Mouse (Mus musculus): ENCODE results near the gene Agbl4. TPM values are rescaled to one million over a fixed set of nuclear protein-coding genes. Genes with fewer than 3 reads are reported as not detected.

Agbl4 gene
- polyA plus RNA-seq, 1 experiment from 2014 or later: 0.97 TPM

- H3K9me3 ChIP-seq (ENCODE audit: control insufficient read depth, low read length): no peaks in the 10 kb centered on the region
- H3K4me1 ChIP-seq (replicated peaks; ENCODE audit: control insufficient read depth, insufficient read depth, low read length): no peaks in the 10 kb centered on the region
- H3K9ac ChIP-seq (ENCODE audit: low read length): no peak overlapping the region
- H3K27ac ChIP-seq (ENCODE audit: low read length): no peak overlapping the region
- H3K36me3 ChIP-seq (ENCODE audit: control insufficient read depth, insufficient read depth, low read length): no peaks in the 10 kb centered on the region
- 70% methylated on average over 4 of the region's 4 CpGs for WGBS
- no peak overlapping the region for H3K4me3 ChIP-seq (ENCODE audit: low read length)
- ATAC-seq (ENCODE audit: low read depth): no peak
- no peaks in the 10 kb centered on the region for H3K27me3 ChIP-seq (ENCODE audit: control insufficient read depth, insufficient read depth, low read depth, low read length)
- H3K4me2 ChIP-seq (ENCODE audit: low read depth, low read length): no peak overlapping the region
These were observed 935.4 kb downstream of the Agbl4 start for GRCm38 (mm10) chr4:111332864-111333263.

- no peaks in the 10 kb centered on the region for H3K36me3 ChIP-seq (ENCODE audit: control insufficient read depth, insufficient read depth, low read length)
- H3K4me1 ChIP-seq (replicated peaks; ENCODE audit: control insufficient read depth, insufficient read depth, low read length): no peaks in the 10 kb centered on the region
- 65% methylated on average over 4 of the region's 4 CpGs for WGBS
- no peak overlapping the region for H3K4me2 ChIP-seq (ENCODE audit: low read depth, low read length)
- H3K27ac ChIP-seq (ENCODE audit: low read length): no peak overlapping the region
- no peaks in the 10 kb centered on the region for H3K9me3 ChIP-seq (ENCODE audit: control insufficient read depth, low read length)
- H3K27me3 ChIP-seq (ENCODE audit: control insufficient read depth, insufficient read depth, low read depth, low read length): no peaks in the 10 kb centered on the region
- no peak overlapping the region for H3K4me3 ChIP-seq (ENCODE audit: low read length)
- ATAC-seq (ENCODE audit: low read depth): no peak
- no peak overlapping the region for H3K9ac ChIP-seq (ENCODE audit: low read length)
These were observed 952.5 kb downstream of the Agbl4 start for GRCm38 (mm10) chr4:111349965-111350364.

- ATAC-seq (ENCODE audit: low read depth): 0 out of 2 replicates have a peak, but pooled peaks have one; percentile 31
- H3K9ac ChIP-seq (ENCODE audit: low read length): no peak overlapping the region
- no peaks in the 10 kb centered on the region for H3K4me1 ChIP-seq (replicated peaks; ENCODE audit: control insufficient read depth, insufficient read depth, low read length)
- H3K36me3 ChIP-seq (ENCODE audit: control insufficient read depth, insufficient read depth, low read length): no peaks in the 10 kb centered on the region
- WGBS: 53% methylated on average over 6 of the region's 6 CpGs
- H3K27ac ChIP-seq (ENCODE audit: low read length): no peak overlapping the region
- H3K9me3 ChIP-seq (ENCODE audit: control insufficient read depth, low read length): no peaks in the 10 kb centered on the region
- H3K4me3 ChIP-seq (ENCODE audit: low read length): no peak overlapping the region
- no peak overlapping the region for H3K4me2 ChIP-seq (ENCODE audit: low read depth, low read length)
- H3K27me3 ChIP-seq (ENCODE audit: control insufficient read depth, insufficient read depth, low read depth, low read length): no peaks in the 10 kb centered on the region
These were observed 953.4 kb downstream of the Agbl4 start for GRCm38 (mm10) chr4:111350615-111351525.

GRCm38 (mm10) chr4:111356584-111357115 lies 959.2 kb downstream of the Agbl4 start:
- no peak overlapping the region for H3K4me3 ChIP-seq (ENCODE audit: low read length)
- ATAC-seq (ENCODE audit: low read depth): no peak
- no peak overlapping the region for H3K9ac ChIP-seq (ENCODE audit: low read length)
- no peak overlapping the region for H3K27ac ChIP-seq (ENCODE audit: low read length)
- H3K4me2 ChIP-seq (ENCODE audit: low read depth, low read length): no peak overlapping the region
- H3K27me3 ChIP-seq (ENCODE audit: control insufficient read depth, insufficient read depth, low read depth, low read length): no peaks in the 10 kb centered on the region
- H3K36me3 ChIP-seq (ENCODE audit: control insufficient read depth, insufficient read depth, low read length): no peaks in the 10 kb centered on the region
- WGBS: 58% methylated on average over 4 of the region's 4 CpGs
- no peaks in the 10 kb centered on the region for H3K9me3 ChIP-seq (ENCODE audit: control insufficient read depth, low read length)
- H3K4me1 ChIP-seq (replicated peaks; ENCODE audit: control insufficient read depth, insufficient read depth, low read length): no peaks in the 10 kb centered on the region

GRCm38 (mm10) chr4:111357176-111357575 lies 959.7 kb downstream of the Agbl4 start:
- Histone ChIP-seq H3K27ac (ENCODE audit: low read length) (no peak overlapping the region), H3K27me3 (ENCODE audit: control insufficient read depth, insufficient read depth, low read depth, low read length) (no peaks in the 10 kb centered on the region), H3K4me2 (ENCODE audit: low read depth, low read length) (no peak overlapping the region), H3K4me1 (replicated peaks; ENCODE audit: control insufficient read depth, insufficient read depth, low read length) (no peaks in the 10 kb centered on the region), H3K36me3 (ENCODE audit: control insufficient read depth, insufficient read depth, low read length) (no peaks in the 10 kb centered on the region), H3K9ac (ENCODE audit: low read length) (no peak overlapping the region), H3K4me3 (ENCODE audit: low read length) (no peak overlapping the region), H3K9me3 (ENCODE audit: control insufficient read depth, low read length) (no peaks in the 10 kb centered on the region)
- 58% methylated on average over 3 of the region's 3 CpGs for WGBS
- ATAC-seq (ENCODE audit: low read depth): no peak

- Histone ChIP-seq H3K4me1 (replicated peaks; ENCODE audit: control insufficient read depth, insufficient read depth, low read length) (no peaks in the 10 kb centered on the region), H3K27me3 (ENCODE audit: control insufficient read depth, insufficient read depth, low read depth, low read length) (no peaks in the 10 kb centered on the region), H3K4me2 (ENCODE audit: low read depth, low read length) (no peak overlapping the region), H3K36me3 (ENCODE audit: control insufficient read depth, insufficient read depth, low read length) (no peaks in the 10 kb centered on the region), H3K9me3 (ENCODE audit: control insufficient read depth, low read length) (no peaks in the 10 kb centered on the region), H3K4me3 (ENCODE audit: low read length) (no peak overlapping the region), H3K9ac (ENCODE audit: low read length) (no peak overlapping the region), H3K27ac (ENCODE audit: low read length) (no peak overlapping the region)
- ATAC-seq (ENCODE audit: low read depth): no peak
- WGBS: 70% methylated on average over 2 of the region's 2 CpGs
These were observed 966.7 kb downstream of the Agbl4 start for GRCm38 (mm10) chr4:111364199-111364598.

- H3K4me3 ChIP-seq (ENCODE audit: low read length): no peak overlapping the region
- no peak overlapping the region for H3K9ac ChIP-seq (ENCODE audit: low read length)
- H3K4me2 ChIP-seq (ENCODE audit: low read depth, low read length): no peak overlapping the region
- no peak overlapping the region for H3K27ac ChIP-seq (ENCODE audit: low read length)
- H3K36me3 ChIP-seq (ENCODE audit: control insufficient read depth, insufficient read depth, low read length): no peaks in the 10 kb centered on the region
- ATAC-seq (ENCODE audit: low read depth): no peak
- no peaks in the 10 kb centered on the region for H3K9me3 ChIP-seq (ENCODE audit: control insufficient read depth, low read length)
- no peaks in the 10 kb centered on the region for H3K27me3 ChIP-seq (ENCODE audit: control insufficient read depth, insufficient read depth, low read depth, low read length)
- 60% methylated on average over 2 of the region's 2 CpGs for WGBS
- H3K4me1 ChIP-seq (replicated peaks; ENCODE audit: control insufficient read depth, insufficient read depth, low read length): no peaks in the 10 kb centered on the region
These were observed 970.3 kb downstream of the Agbl4 start for GRCm38 (mm10) chr4:111367771-111368170.

- ATAC-seq (ENCODE audit: low read depth): no peak
- Histone ChIP-seq H3K9me3 (ENCODE audit: control insufficient read depth, low read length) (no peaks in the 10 kb centered on the region), H3K9ac (ENCODE audit: low read length) (no peak overlapping the region), H3K27ac (ENCODE audit: low read length) (no peak overlapping the region), H3K4me3 (ENCODE audit: low read length) (no peak overlapping the region), H3K4me2 (ENCODE audit: low read depth, low read length) (no peak overlapping the region), H3K36me3 (ENCODE audit: control insufficient read depth, insufficient read depth, low read length) (no peaks in the 10 kb centered on the region), H3K4me1 (replicated peaks; ENCODE audit: control insufficient read depth, insufficient read depth, low read length) (no peaks in the 10 kb centered on the region), H3K27me3 (ENCODE audit: control insufficient read depth, insufficient read depth, low read depth, low read length) (no peaks in the 10 kb centered on the region)
These were observed 979.7 kb downstream of the Agbl4 start for GRCm38 (mm10) chr4:111377159-111377558.

- Histone ChIP-seq H3K36me3 (ENCODE audit: control insufficient read depth, insufficient read depth, low read length) (no peaks in the 10 kb centered on the region), H3K9me3 (ENCODE audit: control insufficient read depth, low read length) (no peaks in the 10 kb centered on the region), H3K9ac (ENCODE audit: low read length) (no peak overlapping the region), H3K4me1 (replicated peaks; ENCODE audit: control insufficient read depth, insufficient read depth, low read length) (no peaks in the 10 kb centered on the region), H3K27ac (ENCODE audit: low read length) (no peak overlapping the region), H3K4me3 (ENCODE audit: low read length) (no peak overlapping the region), H3K4me2 (ENCODE audit: low read depth, low read length) (no peak overlapping the region), H3K27me3 (ENCODE audit: control insufficient read depth, insufficient read depth, low read depth, low read length) (no peaks in the 10 kb centered on the region)
- WGBS: 89% methylated on average over 3 of the region's 3 CpGs
- no peak for ATAC-seq (ENCODE audit: low read depth)
These were observed 980.6 kb downstream of the Agbl4 start for GRCm38 (mm10) chr4:111378071-111378470.

Measured in lung, embryonic 16.5 days (tissue).